Mouse (Mus musculus) megakaryocyte, adult 5-6 weeks (primary cell): ENCODE data around the gene Ostm1. TPM values are rescaled to one million over a fixed set of nuclear protein-coding genes. Genes with fewer than 3 reads are reported as not detected.

Source experiments
- ATAC-seq: 2 replicates; pipeline ENCODE4 v1.8.0; 2016; ENCODE audit warnings: mild to moderate bottlenecking, inconsistent platforms; ENCODE audit not compliant: poor library complexity, severe bottlenecking
- total RNA-seq, 2 experiments: library from RNA; stranded (forward) in 1 of 2; stranded (reverse) in 1 of 2; fragments of 153-499, 151-499 nt in 1 of 2; fragments of 221-1000, 200-1000 nt in 1 of 2; gene quantifications; 2 replicates each; pipeline versions ENCODE4 v1.2.3 to v1.2.4; 2015 to 2017

The Ostm1 gene
- total RNA-seq, 2 experiments from 2014 or later: 70.6 to 83.1 TPM

DNA sequence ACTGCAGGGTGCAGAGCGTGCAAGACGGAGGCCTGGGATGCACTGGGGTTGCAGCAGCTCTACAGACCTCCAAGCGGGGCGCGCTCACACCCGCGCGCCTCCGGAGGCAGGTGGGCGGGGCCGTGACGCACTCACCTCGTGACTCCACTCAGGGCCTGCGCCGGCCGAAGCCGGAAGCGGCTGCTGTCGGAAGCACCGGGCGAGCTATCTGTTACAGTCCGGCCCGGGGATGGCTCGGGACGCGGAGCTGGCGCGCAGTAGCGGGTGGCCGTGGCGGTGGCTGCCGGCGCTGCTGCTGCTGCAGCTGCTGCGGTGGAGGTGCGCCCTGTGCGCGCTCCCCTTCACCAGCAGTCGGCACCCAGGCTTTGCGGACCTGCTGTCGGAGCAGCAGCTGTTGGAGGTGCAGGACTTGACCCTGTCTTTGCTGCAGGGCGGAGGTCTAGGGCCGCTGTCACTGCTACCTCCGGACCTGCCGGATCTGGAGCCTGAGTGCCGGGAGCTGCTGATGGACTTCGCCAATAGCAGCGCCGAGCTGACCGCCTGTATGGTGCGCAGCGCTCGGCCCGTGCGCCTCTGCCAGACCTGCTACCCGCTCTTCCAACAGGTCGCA lies 95.2 kb downstream of the Ostm1 start:
- peak; percentile 95 for ATAC-seq

DNA sequence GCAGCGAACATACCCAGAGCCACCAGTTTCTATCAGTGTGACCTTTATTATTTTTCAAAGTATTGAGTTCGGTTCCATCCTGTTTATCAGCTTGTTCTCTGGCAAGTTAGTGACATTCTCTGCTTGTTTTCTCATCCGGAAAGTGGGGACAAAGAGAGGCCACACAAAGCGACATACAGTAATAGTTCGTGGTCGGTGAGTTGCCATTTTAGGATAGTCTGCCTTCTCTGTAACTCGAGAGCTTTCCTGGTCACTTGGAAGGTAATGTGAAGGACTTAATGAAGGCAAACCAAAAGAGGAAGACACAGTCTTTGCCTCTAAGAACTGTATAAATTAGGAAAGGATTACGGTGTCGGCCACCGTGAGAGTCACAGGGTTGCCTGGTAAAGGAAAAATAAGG lies 96.0 kb downstream of the Ostm1 start:
- 0 out of 2 replicates have a peak, but pooled peaks have one; percentile 7 for ATAC-seq

DNA sequence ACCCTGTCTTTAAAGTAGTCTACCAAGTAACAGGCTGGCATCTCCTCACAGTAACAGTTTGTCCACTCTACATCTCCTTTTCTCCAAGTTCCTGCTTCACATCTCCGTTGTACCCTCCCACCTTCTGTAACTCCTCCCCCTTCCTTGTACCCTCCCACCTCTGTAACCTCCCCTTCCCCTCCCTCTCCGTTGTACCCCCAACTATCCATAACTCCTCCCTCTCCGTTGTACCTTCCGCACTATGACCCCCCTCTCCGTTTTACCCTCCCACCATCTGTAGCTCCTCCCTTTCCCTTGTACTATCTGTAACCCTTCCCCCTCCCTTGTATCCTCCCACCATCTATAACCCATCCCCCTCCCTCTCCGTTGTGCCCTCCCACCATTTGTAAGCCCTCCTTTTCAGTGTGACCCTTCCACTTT lies 97.0 kb downstream of the Ostm1 start:
- ATAC-seq: peak; percentile 44

DNA sequence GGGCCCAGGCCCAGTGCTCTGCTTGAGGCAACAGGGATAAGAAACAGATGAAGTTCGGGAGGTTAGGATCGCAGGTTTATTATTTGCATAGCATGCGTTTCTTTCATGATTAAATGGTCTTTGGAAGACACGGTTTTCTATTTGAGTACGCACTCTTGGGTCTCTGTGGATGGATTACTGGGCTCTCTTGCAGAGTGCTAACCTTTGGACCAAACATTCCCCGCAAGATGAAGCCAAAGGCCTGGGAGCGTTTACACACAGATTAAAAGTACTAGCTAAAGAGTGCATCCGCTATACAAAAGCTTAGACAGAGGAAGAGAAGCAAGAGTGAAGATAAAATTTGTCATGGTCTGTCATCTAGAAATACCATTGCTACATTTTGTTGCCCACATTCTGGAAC lies 98.8 kb downstream of the Ostm1 start:
- ATAC-seq: no peak

DNA sequence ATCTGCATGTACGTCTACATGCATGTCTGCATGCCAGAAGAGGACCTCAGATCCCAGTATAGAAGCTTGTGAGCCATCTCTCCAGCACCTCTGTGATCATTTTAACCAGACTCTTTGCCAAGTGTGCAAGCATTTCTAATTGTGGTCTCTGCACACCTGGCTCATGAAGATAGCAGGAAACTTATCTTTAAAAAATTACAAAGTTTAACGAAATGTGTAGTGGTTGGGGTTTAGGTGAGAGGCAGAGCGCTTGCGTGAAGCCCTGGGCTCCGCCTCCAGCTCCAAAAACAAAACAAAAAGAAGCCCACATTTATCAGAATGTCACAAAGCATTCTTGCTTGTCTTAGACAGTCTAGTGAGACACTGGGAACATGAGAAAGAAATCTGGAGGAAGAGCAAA lies 104.3 kb downstream of the Ostm1 start:
- no peak for ATAC-seq

DNA sequence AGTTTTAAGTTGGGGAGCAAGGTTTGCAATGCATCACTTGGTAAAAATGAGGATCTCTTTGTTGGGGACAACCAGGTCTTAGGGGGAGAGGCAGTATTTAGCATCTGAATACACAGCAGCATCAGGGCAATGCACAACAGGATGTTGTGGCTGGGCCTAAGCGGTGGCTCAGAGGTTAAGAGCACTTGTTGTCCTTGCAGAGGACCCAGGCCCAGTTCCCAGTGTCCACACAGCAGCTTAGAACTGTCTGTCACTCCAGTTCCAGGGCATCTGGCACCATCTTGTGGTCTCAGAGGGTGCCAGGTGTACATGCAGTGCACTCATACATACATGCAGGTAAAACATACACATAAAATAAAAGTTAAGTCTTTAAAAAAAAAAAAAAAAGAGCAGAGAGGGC lies 106.1 kb downstream of the Ostm1 start:
- no peak for ATAC-seq

DNA sequence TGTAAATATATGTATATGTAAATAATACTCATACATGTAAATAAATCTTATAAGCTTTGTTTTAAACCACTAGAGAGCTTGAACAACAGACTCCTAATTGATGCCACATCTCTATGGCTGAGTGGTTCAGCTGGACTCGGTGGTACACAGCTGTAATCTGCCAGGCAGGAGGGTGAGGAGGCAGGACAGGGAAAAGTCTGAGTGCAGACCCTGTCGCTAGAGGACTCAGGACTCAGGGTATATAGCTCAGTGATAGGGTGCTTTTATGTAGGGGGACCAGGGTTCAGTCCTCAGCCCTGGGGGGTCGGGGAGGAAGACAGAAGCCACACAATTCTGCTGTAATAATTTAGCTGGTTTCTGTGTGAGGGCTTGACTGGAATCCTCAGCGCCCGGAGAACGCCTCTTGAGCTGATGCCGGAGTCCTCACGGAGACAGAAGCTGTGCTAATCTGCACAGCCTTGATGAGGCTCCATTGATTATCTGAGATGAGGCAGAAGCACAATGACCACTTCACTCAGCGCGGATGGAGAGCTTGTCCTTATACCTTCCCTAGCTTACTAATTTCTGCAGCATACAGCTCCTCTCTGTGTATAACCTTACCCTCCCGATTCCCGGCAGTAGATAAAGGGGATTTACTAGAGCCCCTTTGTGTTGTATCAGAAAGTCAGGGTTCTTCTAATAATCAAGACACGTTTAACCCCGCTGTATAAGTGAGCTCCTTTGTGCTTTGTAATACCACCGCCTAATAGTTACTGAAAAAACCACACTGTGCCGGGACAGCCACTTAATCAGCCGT lies 106.8 kb downstream of the Ostm1 start:
- ATAC-seq: no peak

DNA sequence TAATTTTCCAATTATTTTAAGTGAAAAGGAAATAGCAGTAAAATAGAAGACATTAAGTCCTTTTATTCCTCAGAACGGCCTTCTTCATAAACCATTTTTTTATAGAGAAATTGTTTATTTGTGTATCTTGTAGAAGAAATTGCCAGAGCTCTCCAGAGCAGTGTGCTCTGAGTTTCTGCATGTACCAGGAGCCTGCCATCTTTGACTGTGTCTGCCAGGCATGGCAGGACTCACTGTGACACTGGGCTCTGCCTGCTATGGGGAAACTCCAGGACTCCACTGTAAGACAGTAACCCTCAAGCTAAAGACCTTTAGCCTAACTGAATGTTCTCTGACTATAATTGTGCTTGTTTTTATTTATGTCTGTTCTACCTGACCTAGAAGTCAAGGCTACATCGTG lies 107.4 kb downstream of the Ostm1 start:
- no peak for ATAC-seq

DNA sequence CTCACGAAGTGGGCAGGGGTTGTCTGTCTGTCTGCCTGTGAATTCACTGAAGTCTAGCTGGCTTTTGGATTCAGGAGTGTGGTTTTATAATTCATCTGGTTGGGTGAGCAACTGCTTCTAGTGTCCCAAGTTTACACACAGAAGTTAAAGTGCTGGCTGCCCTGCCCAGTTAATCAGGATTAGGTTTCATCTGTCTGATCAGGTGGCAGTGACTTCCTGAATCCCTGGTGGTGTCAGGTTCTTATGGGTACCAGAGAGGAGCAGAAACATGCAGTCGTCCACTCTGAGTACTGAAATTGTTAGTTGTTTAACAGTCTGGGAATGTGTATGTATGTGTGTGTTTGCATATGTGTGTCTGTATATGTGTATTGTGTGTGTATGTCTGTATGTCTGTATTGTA lies 108.5 kb downstream of the Ostm1 start:
- no peak for ATAC-seq

DNA sequence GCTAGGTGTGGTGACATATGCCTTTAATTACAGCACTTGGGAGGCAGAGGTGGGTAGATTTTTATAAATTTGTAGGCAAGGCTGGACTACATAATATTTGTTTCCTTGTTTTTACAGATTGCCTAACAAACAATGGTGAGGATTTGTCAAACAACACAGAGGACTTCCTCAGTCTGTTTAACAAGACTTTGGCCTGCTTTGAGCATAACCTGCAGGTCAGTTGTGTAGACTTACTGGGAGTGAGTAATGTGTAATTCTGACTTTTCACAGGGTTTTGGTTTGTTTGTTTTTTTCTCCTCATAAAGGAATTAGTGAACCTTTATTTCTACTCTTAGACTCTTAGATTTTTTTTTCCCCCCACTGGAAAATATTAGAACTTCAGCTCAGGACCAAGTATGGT lies 109.2 kb downstream of the Ostm1 start:
- no peak for ATAC-seq

DNA sequence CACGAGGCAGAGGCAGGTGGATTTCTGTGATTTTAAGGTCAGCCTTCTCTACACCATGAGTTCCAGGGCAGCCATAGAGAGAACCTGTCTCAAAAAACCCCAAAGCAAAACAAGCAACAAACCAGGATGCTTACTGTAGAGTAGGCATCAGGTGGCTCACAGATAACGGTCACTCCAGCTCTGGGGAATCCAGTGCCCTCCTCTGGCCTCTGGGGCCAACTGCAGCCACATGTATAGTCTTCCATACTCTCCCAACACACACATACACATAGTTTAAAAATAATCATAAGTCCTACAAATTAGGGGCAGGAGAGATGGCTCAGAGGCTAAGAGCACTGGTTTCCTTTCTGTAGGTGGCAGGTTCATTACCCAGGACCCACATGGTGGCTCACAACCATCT lies 109.9 kb downstream of the Ostm1 start:
- no peak for ATAC-seq

DNA sequence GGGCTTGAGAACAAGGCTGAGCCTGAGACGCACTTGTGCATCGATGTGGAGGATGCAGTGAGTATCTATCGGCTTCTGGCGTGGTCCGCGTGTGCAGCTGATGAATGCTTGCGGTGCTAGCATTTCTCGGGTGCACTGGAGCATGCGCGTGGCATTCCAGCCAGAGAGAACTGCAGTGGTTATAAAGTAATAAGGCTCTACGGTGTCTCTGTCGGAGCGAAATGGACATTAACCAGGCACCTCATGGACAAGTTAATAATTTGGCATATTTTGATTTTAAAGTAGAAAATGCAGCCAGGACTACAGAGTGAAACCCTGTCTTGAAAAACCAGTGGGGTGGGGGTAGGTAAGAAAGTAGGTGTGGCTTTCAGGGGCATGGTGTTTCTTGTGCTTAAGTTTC lies 112.7 kb downstream of the Ostm1 start:
- ATAC-seq: no peak

DNA sequence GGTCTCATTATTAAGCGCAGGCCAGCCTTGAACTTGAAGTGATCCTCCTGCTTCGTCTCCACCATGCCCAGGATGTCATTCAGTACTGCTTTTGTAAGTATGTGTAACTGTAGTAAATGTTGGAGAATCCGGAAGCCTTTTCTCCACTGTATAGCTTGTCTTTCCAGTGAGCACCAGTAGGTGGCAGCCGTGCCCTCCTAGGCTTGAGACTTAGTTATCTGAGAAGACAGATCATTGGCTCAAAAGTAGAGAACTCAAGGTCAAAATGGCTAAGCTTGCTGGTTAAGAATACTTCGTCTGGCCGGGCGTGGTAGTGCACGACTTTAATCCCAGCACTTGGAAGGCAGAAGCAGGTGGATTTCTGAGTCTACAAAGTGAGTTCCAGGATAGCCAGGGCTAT lies 113.4 kb downstream of the Ostm1 start:
- ATAC-seq: peak; percentile 80

DNA sequence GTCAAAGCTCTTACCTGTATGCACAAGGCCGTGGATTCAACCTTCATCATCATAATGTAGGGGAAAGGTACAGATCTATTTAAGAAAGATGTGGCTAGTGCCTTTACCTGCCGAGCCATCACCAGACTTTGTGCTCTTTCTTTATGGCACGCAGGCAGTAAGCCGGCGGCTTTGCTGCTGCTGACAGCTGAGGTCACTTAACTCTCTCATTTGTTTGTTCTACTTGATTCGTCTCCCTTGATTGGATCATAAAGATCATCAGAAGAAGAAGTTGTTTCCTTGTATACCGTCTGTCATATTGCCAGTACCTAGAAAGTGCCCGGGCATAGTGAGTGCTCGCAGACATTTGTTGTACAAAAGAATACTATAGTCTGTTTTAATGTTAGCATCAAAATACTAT lies 114.8 kb downstream of the Ostm1 start:
- ATAC-seq: no peak

DNA sequence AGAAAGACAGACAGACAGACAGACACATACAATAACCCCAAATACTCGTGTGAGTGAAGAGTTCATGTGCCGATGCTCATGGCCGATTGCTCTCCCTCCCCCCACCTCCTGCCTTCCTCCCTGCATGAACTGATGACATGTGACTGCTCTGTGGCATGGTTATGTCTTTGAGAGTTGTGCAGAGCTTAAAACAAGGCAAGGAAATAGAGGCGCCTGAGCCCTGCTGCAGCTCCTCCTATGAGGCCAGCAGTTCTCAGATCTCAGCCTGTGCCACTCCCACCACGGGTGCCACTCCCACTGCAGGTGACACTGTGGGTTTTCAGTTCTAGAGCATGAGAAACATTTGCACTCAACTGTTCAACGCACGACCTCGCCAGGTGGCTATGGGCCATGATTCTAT lies 115.4 kb downstream of the Ostm1 start:
- ATAC-seq: no peak

DNA sequence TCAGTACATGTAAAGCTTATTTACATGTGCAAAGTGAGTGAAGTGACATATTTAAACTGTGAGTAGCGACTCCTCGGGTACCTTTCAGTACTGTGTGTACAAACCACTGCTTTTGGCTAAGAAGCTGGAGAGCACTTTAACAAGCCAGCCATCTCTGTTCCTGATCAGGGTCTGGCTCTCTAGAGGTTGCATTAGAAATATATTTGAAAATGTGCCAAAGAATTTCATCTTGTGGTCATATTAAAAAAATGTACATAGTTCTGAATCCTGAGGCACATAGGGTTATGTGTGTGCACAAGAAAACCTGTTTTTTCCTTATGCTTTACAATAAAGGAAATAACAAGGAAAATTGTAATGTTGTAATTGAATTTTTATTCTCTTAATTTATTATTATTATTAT lies 118.5 kb downstream of the Ostm1 start:
- no peak for ATAC-seq

DNA sequence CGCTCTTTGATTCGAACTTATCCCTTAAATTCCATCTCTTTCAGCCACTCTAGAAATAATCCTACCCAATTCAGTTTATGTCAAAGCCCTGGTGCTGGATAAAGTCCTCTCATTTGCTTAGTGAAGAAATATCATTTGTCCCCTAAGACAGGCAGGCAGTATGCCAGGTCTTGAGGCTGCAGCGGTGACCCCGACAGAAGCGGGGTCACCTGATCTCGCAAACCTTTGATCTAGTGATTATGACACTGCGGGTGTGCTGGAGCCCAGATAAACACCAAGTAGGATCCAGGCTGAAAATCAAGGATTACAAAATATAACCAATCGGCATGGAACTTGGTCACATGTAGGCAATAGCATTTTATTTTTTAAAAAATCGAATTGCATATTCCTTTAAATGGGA lies 131.1 kb downstream of the Ostm1 start:
- no peak for ATAC-seq

DNA sequence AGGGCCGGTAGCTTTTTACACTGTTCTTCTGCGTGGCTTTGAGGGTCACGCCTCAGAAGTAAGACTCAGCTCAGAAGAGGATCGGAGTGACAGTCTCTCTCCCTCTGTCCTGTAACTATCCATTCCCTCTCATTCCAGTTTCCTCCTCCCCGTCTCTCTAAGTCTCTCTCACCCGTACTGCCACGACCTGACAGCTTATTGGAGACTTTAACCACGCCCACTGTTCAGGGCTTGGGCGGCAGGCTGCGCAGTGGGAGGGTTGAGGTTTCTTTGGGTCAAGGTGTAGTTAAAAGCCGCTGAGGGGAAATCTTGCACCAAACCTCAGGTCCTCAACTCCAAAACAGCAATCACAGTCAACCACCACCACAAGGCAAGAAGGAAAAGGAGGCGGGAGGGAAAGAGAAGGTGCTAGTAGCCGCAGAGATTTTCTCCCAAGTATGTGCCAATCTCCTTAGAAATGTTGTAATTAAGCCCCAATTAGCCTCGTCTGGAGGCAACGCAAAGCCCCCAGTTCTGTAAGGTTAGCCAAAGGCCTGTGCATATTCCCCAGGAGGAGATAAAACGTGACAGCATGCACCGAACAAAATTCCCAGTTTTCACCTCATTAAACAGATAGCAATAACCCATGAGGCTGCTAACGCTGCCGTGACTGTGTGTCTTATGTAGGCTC lies 131.9 kb downstream of the Ostm1 start:
- ATAC-seq: no peak

DNA sequence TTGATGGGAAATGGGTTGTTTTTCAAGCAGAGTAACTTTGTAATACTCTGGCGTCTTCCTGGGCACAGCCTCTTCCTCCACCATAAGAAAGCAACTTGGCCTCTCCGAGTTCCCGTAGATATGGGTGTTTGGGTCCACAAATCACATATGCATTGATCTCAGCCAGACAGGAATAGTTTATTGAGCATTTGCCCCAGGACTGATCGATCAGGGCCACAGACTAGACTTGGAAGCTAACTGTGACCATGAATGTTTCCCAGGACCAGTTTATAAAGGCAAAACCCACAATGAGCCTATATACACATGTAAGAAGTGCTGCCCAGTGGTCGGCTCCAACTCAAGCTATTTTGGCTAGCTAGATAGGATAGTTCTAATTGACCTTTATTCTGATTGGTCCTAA lies 138.5 kb downstream of the Ostm1 start:
- no peak for ATAC-seq

DNA sequence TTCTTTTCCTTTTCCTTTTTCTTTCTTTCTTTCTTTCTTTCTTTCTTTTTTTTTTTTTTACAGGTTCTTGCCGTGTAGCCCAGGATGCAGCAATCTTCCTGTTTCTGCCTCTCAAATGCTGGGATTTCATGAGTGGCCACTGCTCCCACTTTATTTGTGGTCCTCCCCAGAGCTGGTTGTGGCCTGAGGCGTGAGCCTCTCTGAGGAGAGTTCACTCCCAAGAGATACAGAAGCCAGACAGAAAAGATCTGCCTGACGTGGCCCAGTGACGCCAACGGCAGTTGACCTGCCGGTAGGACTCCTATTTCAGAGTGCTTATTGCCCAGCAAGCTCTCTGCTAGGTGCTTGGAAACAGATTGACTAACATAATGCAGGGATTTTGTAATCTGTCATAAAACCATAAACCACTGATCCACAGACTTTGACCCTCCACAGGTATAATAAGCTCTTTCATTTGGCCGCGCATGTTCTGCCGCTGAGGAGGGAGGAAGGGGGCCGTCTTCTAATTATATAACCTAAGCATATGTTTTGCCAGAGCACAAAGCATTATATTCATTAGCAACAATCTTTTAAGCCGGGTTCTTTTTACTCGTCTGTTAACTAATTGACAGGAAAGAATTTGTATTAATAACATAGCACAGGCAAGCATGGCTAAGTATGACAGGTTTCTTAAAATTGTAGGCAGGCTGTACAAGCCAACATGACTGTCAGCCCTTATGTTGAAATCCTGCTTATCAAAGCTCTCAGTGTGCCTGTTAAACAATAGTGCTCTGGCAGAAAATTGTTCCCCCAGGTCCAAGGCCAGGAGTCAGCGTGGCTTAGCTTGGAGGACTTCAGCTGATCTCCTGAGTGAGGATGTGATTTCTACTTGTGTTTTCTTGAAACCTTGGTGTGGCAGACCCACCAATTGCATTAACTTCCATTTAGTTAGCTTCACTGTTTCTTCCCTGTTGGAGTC lies 139.9 kb downstream of the Ostm1 start:
- no peak for ATAC-seq

DNA sequence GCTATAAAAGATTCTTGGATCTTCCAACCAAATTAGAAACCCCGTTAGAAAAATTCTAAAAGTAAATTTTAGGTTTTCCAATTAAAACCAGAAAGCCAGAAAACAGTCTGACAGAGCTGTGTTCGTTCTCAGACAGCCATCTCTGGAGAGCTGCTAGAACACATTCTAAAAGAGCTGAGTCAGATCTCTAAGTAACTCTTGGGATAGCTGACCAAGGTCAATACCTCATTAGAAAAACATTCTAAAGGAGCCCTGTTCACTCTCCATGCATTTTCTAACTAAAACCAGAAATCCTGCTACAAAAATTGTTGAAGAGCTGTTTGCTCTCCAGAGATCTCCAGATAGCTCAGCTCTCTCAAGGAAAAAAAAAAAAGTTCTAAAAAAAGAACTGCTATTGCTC lies 146.0 kb downstream of the Ostm1 start:
- no peak for ATAC-seq
